Mouse (Mus musculus) gastrocnemius, postnatal 4 days (tissue): ENCODE measurements around the gene Gstcd. TPM values are rescaled to one million over a fixed set of nuclear protein-coding genes. Genes with fewer than 3 reads are reported as not detected.

ENCODE experiments used
- DNase-seq, 2 experiments: peaks; one replicate each; pipeline ENCODE4 v3.0.0; 2021 to 2022; ENCODE audit warnings: low spot score in 2 of 2, mixed read lengths in 2 of 2
- total RNA-seq, 2 experiments: library from RNA; stranded (reverse); gene quantifications; 2 replicates each; pipeline ENCODE4 v1.2.3; 2021

Gene Gstcd
- total RNA-seq, 2 experiments from 2014 or later = 13.0 to 14.4 TPM

GRCm38 (mm10) chr3:132944609-132945008 is 147.2 kb downstream of the Gstcd start:
- DNase-seq = no peak

- no peak for DNase-seq
These were observed 147.6 kb downstream of the Gstcd start for GRCm38 (mm10) chr3:132944193-132944592.

GRCm38 (mm10) chr3:132942778-132943177 is 149.1 kb downstream of the Gstcd start:
- DNase-seq = no peak

GRCm38 (mm10) chr3:132940181-132940990 is 151.4 kb downstream of the Gstcd start:
- DNase-seq = no peak

GRCm38 (mm10) chr3:132939006-132939405 is 152.8 kb downstream of the Gstcd start:
- no peak for DNase-seq

- DNase-seq = no peak
These were observed 157.2 kb downstream of the Gstcd start for GRCm38 (mm10) chr3:132934649-132935048.

Other genes starting within 250 kb of the Gstcd start
- 10 to 100 TPM; 47.9 to 66.2 TPM for gene Npnt, start 141.7 kb downstream of the Gstcd start, total RNA-seq
- 10 to 100 TPM in 1 of 2 experiments, 1 to 10 TPM in 1; 9.2 to 10.7 TPM for gene Ints12, start 193 bp downstream of the Gstcd start, total RNA-seq
- gene Arhgef38, start 142.9 kb upstream of the Gstcd start, total RNA-seq = not detected
- gene Ppa2, start 218.1 kb upstream of the Gstcd start, total RNA-seq = 10 to 100 TPM; 48.4 to 56.0 TPM